Mouse (Mus musculus) hindbrain, embryonic 11.5 days (tissue): ENCODE measurements at regions not wholly inside any gene's neighbourhood (a gene's known extent, or its start where the extent isn't known, plus 50 kb on each side); places are given as distances from the start of the nearest gene placed in this dataset.
A peak's percentile ranks its signal among the peaks of the same experiment; 100 is the strongest.

Source experiments
- ATAC-seq: fragments of 200-750 bp; cut with Nextera tagmentation; 2 replicates; pipeline ENCODE4 v1.8.0; 2017; ENCODE audit warnings: mild to moderate bottlenecking, moderate TSS enrichment, moderate library complexity; ENCODE audit not compliant: low FRiP score
- DNase-seq: peaks from one replicate; pipeline ENCODE4 v3.0.0-alpha.2; 2015; ENCODE audit warnings: low spot score
- H3K27ac ChIP-seq: fragments of 300-500 bp; sonication (generic); 2 replicates; pipeline ENCODE4 v1.5.1; 2014; ENCODE audit warnings: mild to moderate bottlenecking, low read depth, low read length
- H3K27me3 ChIP-seq: fragments of 300-500 bp; sonication (generic); 2 replicates; pipeline ENCODE4 v1.6.1; 2014; ENCODE audit warnings: mild to moderate bottlenecking, low read length, moderate library complexity, mixed read lengths; ENCODE audit not compliant: control insufficient read depth, insufficient read depth
- H3K36me3 ChIP-seq: fragments of 300-500 bp; sonication (generic); 2 replicates; pipeline ENCODE4 v1.6.1; 2014; ENCODE audit warnings: mild to moderate bottlenecking, low read length, moderate library complexity, mixed read lengths; ENCODE audit not compliant: control insufficient read depth, insufficient read depth
- H3K4me1 ChIP-seq: fragments of 300-500 bp; sonication (generic); replicated peaks from 2 replicates; pipeline ENCODE4 v1.6.1; 2014; ENCODE audit warnings: low read length, mixed read lengths; ENCODE audit not compliant: control insufficient read depth, insufficient read depth
- H3K4me2 ChIP-seq: fragments of 300-500 bp; sonication (generic); replicated peaks from 2 replicates; pipeline ENCODE4 v1.6.1; 2014; ENCODE audit warnings: mild to moderate bottlenecking, low read depth, low read length
- H3K4me3 ChIP-seq: fragments of 300-500 bp; sonication (generic); 2 replicates; pipeline ENCODE4 v1.5.1; 2014; ENCODE audit warnings: low read depth, low read length
- H3K9ac ChIP-seq: fragments of 300-500 bp; sonication (generic); 2 replicates; pipeline ENCODE4 v1.6.1; 2014; ENCODE audit warnings: low read depth, low read length
- H3K9me3 ChIP-seq: fragments of 300-500 bp; sonication (generic); 2 replicates; pipeline ENCODE4 v1.6.1; 2016; ENCODE audit warnings: low read length; ENCODE audit not compliant: control insufficient read depth
- WGBS: fragments of 180-500 bp; shearing (Covaris S2); extraction: QIAGEN DNeasy Blood & Tissue Kit; methylation state at CpG from one replicate; pipeline ENCODE4 v1.1.7; 2014; 5-methylcytosine and 5-hydroxymethylcytosine counted together

GRCm38 (mm10) chr2:50810336-50811066 lies 338.4 kb downstream of the Rnd3 start:
- Histone ChIP-seq H3K9ac (no peak overlapping the region), H3K4me3 (no peak overlapping the region), H3K27ac (peak overlapping the region; percentile 66), H3K27me3 (no peaks in the 10 kb centered on the region), H3K4me1 (no peaks in the 10 kb centered on the region), H3K9me3 (no peaks in the 10 kb centered on the region), H3K36me3 (no peaks in the 10 kb centered on the region), H3K4me2 (no peak overlapping the region)
- WGBS, result 13% methylated on average over 5 of the region's 5 CpGs
- no peak for ATAC-seq
- DNase-seq, result peak; percentile 46

- no peak overlapping the region for H3K9ac ChIP-seq
- DNase-seq, result peak; percentile 12
- WGBS, result 39% methylated on average over 3 of the region's 3 CpGs
- H3K4me2 ChIP-seq, result no peak overlapping the region
- H3K4me3 ChIP-seq, result no peak overlapping the region
- H3K27me3 ChIP-seq, result no peaks in the 10 kb centered on the region
- H3K4me1 ChIP-seq, result no peaks in the 10 kb centered on the region
- no peaks in the 10 kb centered on the region for H3K36me3 ChIP-seq
- ATAC-seq, result peak; percentile 43; the same call in 1 of the 2 replicates
- H3K27ac ChIP-seq, result no peak overlapping the region
- no peaks in the 10 kb centered on the region for H3K9me3 ChIP-seq
These were observed 339.1 kb downstream of the Rnd3 start for GRCm38 (mm10) chr2:50809823-50810222.

- H3K4me3 ChIP-seq, result no peak overlapping the region
- 94% methylated on average over 6 of the region's 6 CpGs for WGBS
These were observed 341.6 kb downstream of the Rnd3 start for GRCm38 (mm10) chr2:50807162-50807960.

DNA sequence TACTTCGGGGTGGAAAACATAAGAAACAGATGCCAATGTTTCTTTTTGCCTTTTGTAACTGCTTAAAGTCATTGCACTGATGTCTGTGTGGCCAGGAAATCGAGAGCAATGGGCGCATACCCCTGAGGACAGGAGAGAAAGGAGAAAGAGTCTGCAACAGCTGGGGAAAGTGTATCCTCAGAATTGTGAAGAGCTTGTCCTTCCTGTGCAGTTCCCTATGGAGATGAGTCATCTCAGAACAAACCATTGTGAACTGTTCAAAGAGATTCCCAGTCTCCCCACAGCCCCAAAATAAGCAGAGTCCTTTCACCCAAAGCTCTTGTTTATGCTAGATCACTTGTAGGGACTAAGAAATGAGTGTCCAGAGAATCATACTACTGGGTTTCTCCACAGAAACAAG lies 343.3 kb downstream of the Rnd3 start:
- ATAC-seq (no peak), DNase-seq (no peak)
- Histone ChIP-seq H3K4me2 (no peak overlapping the region), H3K4me1 (no peaks in the 10 kb centered on the region), H3K27me3 (no peaks in the 10 kb centered on the region), H3K36me3 (no peaks in the 10 kb centered on the region), H3K9me3 (no peaks in the 10 kb centered on the region), H3K9ac (no peak overlapping the region), H3K4me3 (no peak overlapping the region), H3K27ac (no peak overlapping the region)
- 89% methylated on average over 3 of the region's 3 CpGs for WGBS

More at GRCm38 (mm10) chr2:50807162-50807960, 341.6 kb downstream of the Rnd3 start:
- no peaks in the 10 kb centered on the region for H3K27me3 ChIP-seq
- H3K9ac ChIP-seq, result no peak overlapping the region
- ATAC-seq (no peak), DNase-seq (no peak)
- no peaks in the 10 kb centered on the region for H3K4me1 ChIP-seq
- no peaks in the 10 kb centered on the region for H3K36me3 ChIP-seq
- H3K9me3 ChIP-seq, result no peaks in the 10 kb centered on the region
- H3K4me2 ChIP-seq, result no peak overlapping the region
- no peak overlapping the region for H3K27ac ChIP-seq

- H3K27me3 ChIP-seq, result no peaks in the 10 kb centered on the region
- DNase-seq (no peak), ATAC-seq (no peak)
These were observed 352.8 kb downstream of the Rnd3 start for GRCm38 (mm10) chr2:50796087-50796486.

DNA sequence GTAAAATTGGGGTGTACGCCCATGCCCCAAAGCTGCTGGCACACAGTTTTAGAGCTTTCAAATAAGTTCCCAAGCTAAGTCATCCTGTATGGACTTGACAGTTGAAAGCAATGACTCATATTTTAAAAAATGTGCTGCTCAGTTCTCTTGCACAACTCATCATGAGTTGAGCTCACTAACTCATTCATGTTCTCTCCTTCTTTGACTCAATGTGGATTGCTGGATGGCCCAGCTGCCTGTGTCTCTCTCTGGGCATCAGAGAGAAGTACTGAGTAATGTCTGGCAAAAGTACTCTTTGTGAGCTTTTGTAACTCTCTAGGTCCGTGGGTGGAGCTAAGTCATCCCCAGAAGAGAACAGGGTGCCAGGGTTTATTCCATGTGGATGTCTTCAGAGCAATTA lies 355.3 kb downstream of the Rnd3 start:
- no peaks in the 10 kb centered on the region for H3K27me3 ChIP-seq
- H3K9me3 ChIP-seq, result no peaks in the 10 kb centered on the region
- no peaks in the 10 kb centered on the region for H3K36me3 ChIP-seq
- no peak overlapping the region for H3K27ac ChIP-seq
- DNase-seq (no peak), ATAC-seq (no peak)
- H3K4me1 ChIP-seq, result no peaks in the 10 kb centered on the region
- H3K4me2 ChIP-seq, result no peak overlapping the region
- no peak overlapping the region for H3K4me3 ChIP-seq
- 81% methylated on average over 2 of the region's 2 CpGs for WGBS
- no peak overlapping the region for H3K9ac ChIP-seq

More at GRCm38 (mm10) chr2:50796087-50796486, 352.8 kb downstream of the Rnd3 start:
- no peaks in the 10 kb centered on the region for H3K9me3 ChIP-seq
- no peak overlapping the region for H3K4me3 ChIP-seq
- no peak overlapping the region for H3K27ac ChIP-seq
- no peaks in the 10 kb centered on the region for H3K4me1 ChIP-seq
- no peak overlapping the region for H3K4me2 ChIP-seq
- no peak overlapping the region for H3K9ac ChIP-seq
- no peaks in the 10 kb centered on the region for H3K36me3 ChIP-seq
- WGBS, result 78% methylated on average over 3 of the region's 3 CpGs

DNA sequence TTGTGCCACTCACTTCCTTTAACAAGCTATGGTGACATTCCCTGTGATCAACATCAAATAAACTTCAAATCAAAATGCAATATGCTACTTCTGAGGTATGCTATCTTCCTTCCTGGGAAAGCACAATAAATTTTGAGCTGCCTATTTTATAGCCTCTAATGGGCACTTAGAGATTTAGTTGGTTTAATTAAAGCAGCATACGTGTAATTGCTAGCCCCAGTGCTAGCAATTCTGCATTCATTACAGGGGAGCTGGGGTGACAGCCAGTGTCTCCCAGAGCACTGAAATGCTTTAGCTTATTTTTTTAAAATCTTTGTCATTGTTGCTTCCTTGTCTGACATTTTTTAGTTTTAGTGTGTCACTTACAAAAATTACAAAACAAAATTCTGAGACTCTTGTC lies 355.8 kb downstream of the Rnd3 start:
- no peaks in the 10 kb centered on the region for H3K27me3 ChIP-seq
- no peaks in the 10 kb centered on the region for H3K36me3 ChIP-seq
- H3K27ac ChIP-seq, result no peak overlapping the region
- ATAC-seq (no peak), DNase-seq (no peak)
- no peaks in the 10 kb centered on the region for H3K9me3 ChIP-seq
- no peaks in the 10 kb centered on the region for H3K4me1 ChIP-seq
- H3K4me3 ChIP-seq, result no peak overlapping the region
- no peak overlapping the region for H3K4me2 ChIP-seq
- WGBS, result 65% methylated on average over 1 of the region's 1 CpGs
- H3K9ac ChIP-seq, result no peak overlapping the region

- 70% methylated on average over 4 of the region's 4 CpGs for WGBS
- DNase-seq (peak; percentile 15), ATAC-seq (no peak)
- Histone ChIP-seq H3K4me3 (no peak overlapping the region), H3K4me1 (no peaks in the 10 kb centered on the region), H3K9me3 (no peaks in the 10 kb centered on the region), H3K27ac (no peak overlapping the region), H3K27me3 (no peaks in the 10 kb centered on the region), H3K9ac (no peak overlapping the region), H3K4me2 (no peak overlapping the region), H3K36me3 (no peaks in the 10 kb centered on the region)
These were observed 359.8 kb downstream of the Rnd3 start for GRCm38 (mm10) chr2:50789051-50789651.
